Mouse (Mus musculus): ENCODE results near the gene Daam1. TPM values are rescaled to one million over a fixed set of nuclear protein-coding genes. Genes with fewer than 3 reads are reported as not detected.
"Not testable (repeated sequence)": the region's sequence is repeated elsewhere in the genome, so short reads cannot be mapped to it uniquely, and the experiment has no call there.

Daam1 gene
- total RNA-seq, 2 experiments from 2014 or later, result 60.5 to 71.6 TPM

DNA sequence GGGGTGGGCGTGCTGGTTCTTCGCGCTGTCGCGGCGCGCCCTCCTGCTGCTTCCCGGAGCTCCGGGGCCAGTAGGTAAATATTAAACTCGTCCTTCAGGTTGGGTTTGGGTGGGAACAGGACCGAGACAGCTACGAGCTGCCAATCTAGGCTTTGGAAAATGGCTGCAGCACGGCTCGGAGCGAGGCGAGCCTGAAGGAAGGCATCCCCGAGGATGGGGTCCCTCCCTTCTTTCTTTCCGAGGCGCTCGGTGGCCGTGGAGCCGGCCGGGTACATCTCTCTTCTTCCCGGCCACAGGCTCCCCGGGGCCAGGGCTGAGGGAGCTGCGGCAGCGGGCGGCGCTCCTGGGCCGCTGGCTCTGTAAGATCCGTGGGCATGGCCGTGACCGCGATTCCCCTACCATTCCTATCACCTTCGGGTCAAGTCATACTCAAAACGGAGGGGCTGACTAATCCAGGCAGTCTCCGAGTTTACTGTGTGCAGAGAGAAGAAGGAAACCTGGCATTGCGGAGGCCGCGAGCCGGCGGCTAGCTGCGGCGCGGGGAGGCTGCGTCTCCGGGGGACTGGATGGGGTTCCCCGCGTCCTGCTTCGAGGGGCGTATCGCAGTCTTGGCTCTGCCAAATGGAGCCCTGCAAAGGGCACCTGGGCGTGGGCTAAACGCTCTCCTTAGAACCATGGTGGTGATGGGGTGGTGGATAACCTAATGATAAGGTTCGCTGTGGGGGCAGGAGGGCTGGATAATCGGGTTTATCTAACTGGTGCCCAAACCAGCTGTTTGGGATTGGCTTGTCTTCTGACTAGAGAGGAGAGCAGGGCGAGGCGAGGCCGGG, 595 bp downstream of the Daam1 start:
- peak; percentile 38 to 66 for DNase-seq (ENCODE audit: extremely low spot score in 1 of 2, low spot score in 1 of 2)

DNA sequence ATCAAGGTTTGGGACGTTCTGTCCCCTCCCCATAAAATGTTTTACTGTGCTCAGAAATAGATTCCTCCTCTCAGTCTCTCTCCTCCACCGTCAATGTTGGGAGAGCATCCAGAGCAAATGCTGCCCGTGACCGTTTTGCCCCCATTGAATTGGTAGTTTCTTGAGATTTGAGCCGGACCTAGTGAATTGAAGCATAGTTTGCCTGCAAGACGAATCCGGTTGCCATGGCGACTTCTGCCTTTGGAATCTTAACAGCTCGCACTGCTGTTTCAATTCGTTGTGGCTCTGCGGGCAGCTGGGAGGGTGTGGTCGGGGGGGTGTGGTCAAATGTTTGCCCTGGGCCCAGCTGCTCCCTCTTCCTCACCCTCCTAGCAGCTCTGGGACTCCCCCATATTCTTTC, 1.3 kb downstream of the Daam1 start:
- DNase-seq (ENCODE audit: extremely low spot score in 1 of 2, low spot score in 1 of 2), result peak; percentile 27 to 63

DNA sequence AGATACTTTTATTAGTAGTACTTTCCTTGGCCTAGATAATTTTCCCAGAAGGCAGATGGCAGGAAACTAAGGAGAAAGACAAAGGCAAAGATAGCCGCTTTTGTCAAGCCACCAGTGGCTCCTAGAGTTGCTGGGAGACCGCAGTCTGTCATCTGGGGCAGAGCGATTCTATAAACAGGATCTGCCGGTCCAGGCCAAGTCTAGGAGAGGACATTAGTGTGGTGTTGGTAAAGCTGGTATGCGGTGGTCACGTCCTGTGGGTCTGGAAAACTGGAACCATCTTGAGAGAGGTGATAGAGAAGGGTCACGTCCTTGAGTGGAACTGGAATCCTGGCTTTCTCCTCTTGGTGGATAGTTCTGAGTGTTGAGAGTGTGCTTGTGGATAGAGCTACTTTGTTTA, 3.2 kb downstream of the Daam1 start:
- no peak for DNase-seq (ENCODE audit: extremely low spot score in 1 of 2, low spot score in 1 of 2)

DNA sequence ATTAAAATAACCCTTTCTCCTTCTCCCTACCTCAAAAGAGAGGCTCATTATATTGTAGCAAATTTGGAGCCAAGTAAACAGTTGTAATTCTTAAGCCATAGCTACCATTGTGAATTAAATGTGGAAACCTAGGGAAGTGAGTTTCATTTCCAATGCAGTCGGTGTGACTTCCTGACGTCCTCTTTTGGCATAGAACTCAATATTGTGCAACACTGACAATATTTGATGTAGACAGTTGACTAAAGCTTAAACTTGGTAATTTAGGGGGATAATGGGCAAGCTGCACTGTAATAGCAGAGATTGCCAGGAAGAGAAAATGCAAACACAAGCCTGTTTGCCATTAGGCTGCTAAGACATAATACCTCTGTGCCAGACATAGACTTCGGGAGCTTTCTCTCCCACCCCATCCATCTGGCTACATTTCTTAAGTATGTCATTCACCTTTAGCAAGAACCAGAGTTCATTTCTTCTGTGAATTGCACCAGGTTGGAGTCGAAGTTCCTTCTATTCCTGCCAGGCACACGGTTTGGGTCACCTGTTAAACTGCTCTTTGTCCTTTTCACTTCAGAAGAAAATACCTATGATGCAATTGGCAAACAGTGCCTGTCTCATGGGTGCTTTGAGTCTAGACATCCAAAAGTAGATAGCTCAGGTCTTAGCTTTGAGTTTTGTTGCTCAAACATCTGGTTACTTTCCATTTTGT, 5.2 kb downstream of the Daam1 start:
- no peak for DNase-seq (ENCODE audit: extremely low spot score in 1 of 2, low spot score in 1 of 2)

DNA sequence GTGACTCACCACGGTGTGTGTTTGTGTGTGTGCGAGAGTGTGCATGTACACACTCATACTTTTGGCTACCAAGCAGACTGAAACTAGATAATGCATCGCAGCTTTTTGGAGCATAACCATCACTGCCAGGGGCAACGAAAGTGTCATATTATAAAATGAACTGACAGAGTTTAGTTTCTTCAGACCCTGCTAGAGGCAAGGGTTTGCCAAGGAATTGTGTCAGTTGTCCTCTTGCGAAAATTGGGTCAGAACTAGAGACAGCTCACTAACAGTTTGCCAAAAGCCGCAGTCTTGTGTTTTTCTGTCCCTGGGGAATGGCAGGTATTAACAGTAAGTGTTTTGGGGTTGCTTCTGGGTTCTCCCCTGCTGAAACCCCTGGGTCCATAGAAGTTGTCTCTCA, 5.9 kb downstream of the Daam1 start:
- no peak for DNase-seq (ENCODE audit: extremely low spot score in 1 of 2, low spot score in 1 of 2)

DNA sequence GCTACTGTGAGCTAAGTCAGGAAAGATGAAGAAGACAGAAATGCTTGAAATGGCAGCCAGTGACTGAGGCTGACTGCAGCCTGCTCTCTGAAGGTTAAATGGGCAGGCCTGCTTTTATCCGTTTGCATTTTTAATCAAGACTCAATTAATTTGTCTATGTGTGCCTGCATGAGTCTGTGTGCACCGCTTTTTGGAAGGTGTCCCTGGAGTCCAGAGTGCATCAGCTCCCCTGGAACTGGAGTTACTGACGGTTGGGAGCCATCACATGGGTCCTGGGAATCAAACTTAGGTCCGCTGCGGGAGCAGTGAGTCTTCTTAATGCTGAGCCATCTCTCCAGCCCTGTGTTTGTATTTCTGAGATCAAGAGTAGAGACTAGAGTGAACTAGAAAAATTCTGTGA, 6.7 kb downstream of the Daam1 start:
- DNase-seq (ENCODE audit: extremely low spot score in 1 of 2, low spot score in 1 of 2), result no peak

DNA sequence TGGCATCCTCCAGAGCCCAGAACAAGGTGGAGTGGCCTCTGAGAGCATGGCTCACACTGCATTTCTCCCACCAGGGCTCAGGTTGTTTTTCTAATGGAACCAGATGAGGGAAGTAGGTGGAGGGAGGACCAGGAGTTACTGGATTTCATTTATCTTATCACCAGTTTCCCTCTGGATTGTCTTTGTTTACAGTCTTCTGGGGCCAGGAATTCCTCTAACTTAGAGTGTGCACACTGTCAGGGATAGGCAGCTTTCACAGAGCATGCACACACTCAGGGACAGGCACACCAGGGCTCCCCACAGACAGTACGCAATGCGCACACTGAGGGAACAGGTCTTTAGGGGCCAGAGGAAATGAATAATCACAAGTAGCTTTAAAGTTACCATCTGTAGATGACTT, 7.4 kb downstream of the Daam1 start:
- DNase-seq (ENCODE audit: extremely low spot score in 1 of 2, low spot score in 1 of 2), result no peak

DNA sequence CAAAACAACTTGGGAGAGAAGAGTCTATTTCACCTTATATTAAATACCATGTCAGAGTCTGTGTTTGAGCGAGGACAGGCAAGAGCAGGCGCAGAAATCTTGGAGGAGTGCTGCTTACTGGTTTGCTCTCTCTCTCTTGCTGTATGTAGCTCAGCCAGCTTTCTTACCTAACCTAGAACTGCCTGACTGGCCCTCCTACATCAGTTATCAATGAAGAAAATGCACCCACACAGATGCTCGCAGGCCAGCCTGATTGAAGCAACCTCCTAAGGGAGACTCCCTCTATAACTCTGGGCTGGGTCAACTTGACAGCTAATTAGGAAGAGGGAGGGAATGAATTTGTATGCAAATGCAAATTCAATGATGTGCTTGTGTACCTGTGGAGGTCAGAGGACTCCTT, 8.8 kb downstream of the Daam1 start:
- DNase-seq (ENCODE audit: extremely low spot score in 1 of 2, low spot score in 1 of 2), result no peak

DNA sequence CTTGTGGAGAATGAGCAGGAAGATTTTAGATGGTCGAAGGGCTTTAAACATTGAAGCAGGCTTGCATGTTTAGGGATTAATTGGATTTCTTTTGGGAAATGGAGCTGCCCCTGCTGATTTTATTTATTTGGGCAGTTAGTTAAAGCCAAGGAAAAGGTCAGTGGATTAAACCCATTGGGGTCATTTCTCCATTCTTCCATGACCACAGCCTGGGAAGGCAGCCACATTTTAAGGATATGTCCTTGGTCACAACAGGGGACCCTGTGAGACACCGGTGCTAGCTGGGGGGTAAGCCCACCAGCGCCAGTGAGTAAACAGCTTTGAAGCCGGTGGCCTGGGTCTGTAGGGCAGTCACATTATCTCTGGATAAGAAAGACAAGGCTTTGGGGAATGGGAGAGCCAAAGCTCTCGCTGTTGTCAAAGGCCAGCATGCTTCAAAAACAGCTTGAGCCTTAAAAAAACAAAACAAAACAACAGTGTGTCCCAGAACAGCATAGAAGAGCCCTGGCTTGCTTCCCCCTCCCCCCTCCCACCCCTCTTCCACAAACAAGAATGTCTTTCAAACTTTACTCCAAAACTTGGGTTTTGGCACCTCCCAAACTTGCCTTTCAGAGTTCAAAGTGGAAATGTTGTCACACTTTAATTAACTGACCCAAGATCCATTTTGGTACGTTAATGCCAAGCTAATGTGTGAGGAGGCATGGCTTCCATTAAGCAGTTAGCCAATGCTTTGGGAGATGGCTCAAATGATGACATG, 9.7 kb downstream of the Daam1 start:
- no peak for DNase-seq (ENCODE audit: extremely low spot score in 1 of 2, low spot score in 1 of 2)

DNA sequence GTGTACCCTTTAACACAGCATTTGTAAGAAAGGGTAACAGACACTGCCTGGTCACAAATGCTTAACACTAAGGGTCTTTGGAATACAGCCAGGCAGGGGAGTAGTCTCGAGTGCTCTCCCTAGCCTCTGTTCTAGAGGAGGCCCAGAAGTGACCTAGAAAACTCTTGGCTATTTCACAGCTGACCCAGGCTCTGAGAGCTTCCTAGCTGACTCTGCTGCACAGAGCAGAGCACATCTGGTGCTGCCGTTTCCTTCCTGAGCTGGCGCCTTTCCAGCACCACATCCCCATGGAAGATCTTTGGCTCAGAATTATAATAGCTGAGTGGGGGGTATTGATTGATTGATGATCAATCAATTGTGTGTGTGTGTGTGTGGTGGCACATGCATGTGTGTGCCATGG, 11.1 kb downstream of the Daam1 start:
- no peak for DNase-seq (ENCODE audit: extremely low spot score in 1 of 2, low spot score in 1 of 2)

DNA sequence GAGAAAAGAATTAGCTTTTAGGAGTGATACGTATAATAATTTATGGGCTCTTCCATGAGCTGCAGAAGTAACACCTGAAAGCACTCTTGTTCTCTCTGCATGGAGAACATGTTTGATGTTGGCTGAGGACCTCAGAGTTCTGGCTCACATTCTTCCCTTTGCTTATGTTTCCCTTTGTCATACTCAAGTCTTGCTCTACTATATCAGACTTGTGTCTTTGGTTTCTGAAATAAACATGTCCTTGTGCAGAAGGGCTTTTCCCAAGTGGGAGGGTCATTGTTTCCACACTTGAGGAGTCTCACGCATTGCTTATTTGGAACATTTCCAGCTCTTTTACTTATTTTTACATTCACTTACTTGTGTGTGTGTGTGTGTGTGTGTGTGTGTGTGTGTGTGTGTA, 11.7 kb downstream of the Daam1 start:
- no peak for DNase-seq (ENCODE audit: extremely low spot score in 1 of 2, low spot score in 1 of 2)

DNA sequence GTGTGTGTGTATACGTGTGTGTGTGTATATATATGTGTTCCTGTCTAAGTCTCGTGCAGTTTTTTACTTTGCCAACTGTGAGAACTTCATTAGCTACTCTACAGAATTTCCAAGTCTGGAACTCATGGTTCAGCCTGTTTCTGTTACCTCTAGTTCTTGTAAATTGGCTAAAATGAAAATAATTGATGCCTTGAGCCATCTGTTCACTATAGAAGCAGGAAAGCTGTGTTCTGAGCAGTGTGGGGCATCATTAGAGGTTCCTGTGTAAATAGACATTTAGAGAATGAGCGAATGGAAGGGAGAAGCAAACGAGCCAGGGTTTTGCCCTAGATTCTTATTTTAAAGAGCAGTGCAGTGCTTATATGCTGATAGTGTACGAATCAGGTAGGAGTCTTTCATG, 14.6 kb downstream of the Daam1 start:
- DNase-seq (ENCODE audit: extremely low spot score in 1 of 2, low spot score in 1 of 2), result no peak

DNA sequence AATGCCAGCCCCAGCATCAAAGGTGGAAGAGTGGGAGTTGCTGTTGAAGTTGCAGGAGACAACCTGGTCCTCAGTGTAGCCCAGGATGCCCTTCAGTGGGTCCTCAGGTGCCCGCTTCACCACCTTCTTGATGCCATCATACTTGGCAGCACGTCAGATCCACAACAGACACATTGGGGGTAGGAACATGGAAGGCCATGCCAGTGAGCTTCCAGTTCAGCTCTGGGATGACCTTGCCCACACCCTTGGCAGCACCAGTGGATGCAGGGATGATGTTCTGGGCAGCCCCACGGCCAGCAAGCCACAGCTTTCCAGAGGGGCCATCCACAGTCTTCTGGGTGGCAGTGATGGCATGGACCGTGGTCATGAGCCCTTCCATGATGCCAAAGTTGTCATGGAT, 15.5 kb downstream of the Daam1 start:
- not testable (repeated sequence) for DNase-seq (ENCODE audit: extremely low spot score in 1 of 2, low spot score in 1 of 2)

DNA sequence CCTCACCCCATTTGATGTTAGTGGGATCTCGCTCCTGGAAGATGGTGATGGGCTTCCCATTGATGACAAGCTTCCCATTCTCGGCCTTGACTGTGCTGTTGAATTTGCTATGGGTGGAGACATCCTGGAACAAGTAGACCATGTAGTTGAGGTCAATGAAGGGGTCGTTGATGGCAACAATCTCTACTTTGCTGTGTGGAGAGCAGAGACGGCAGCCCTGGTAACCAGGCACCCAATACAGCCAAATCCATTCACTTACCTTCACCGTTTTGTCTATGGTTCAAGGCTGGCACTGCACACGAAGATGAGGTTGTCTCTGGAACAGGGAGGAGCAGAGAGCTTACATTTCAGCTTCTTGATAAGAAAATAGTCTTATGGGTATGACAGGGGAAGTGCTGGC, 16.1 kb downstream of the Daam1 start:
- not testable (repeated sequence) for DNase-seq (ENCODE audit: extremely low spot score in 1 of 2, low spot score in 1 of 2)

DNA sequence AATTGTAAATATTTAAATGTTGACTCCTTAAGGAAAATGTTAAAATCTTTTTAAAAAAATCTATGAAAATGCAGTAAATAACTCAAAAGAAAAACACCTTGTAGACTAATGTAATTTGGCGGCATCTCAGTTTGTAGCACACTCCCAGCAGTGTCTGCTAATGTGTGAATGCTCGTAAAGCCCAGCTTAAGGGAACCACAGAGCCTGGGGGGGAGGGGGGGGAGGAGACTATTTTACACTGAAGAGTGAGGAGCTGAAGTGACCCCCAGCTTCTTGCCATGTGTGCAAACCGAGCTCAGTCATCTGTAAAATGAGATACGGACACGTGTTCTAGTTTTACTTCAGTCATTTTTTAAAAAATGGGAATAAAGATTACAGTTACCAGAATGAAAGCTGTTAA, 16.7 kb downstream of the Daam1 start:
- DNase-seq (ENCODE audit: extremely low spot score in 1 of 2, low spot score in 1 of 2), result no peak

DNA sequence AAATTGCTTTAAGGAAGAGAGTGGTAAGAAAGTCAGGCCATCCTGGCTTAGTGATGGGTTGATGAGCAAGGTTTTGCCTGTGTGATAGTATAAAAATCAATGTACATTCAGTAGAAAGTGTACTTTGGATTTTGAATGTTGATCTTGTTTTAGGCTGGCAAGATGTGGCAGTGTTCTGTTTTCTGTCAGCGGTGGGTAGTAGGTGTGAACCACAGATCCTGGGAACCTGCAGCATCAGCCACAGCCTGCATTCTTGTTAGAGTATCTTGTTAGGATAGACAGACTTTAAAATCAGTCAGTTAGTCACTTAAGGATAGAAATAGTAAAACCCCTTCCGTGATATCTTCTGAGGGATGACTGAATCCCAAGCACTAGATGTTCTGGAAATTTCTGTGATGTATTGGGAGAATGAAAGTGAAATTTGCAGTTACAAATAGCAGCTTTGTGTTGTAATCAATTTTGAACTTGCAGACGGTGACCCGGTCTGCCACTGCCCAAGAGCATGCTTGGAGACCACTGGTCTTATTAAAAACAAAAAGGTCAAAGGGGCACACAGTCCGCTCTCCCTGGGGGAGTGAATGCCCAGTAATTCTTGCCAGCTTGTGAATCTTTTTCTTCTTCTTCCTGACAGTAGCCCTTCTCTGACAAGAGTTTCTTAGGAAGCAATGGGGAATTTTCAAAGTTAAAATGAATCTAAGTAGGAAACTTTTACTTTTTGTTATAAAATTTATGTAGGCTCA, 17.3 kb downstream of the Daam1 start:
- no peak for DNase-seq (ENCODE audit: extremely low spot score in 1 of 2, low spot score in 1 of 2)

DNA sequence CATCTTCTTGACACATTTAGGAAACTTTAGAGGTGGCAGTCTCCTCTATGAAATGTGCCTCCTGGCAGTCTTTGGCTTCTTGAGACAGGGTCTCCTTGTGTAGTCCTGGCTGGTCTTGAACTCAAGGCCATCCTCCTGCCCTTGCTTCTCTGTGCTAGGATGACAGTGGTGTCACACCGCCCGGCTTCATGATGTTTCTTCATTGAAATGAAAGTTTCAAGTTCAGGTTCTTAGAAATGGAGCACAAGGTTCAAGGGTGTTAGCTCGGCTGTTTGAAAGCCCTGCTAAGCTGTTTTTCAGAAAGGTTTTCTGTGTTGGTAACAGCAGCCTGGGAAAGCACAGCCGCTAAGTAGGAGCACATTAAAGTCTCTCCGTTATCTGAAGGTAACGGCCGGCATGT, 18.2 kb downstream of the Daam1 start:
- no peak for DNase-seq (ENCODE audit: extremely low spot score in 1 of 2, low spot score in 1 of 2)

DNA sequence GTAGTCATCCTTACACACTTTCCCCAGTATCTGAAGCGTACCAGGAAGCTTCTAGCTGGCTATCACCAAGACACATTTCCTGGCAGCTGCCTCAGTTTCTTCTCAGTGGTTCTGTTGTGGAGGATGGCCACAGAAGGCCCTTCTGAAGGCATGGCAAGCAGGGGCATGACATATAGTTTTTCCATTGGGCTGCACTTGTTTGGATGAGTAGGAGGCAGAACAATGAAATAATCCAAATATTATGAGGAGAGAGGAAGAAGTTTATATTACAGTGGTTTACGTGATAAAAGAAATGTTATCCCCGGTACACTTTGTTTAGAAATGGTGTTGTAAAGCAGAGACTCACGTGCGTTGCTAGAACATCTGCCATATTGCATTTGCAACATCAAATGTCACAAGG, 19.3 kb downstream of the Daam1 start:
- no peak for DNase-seq (ENCODE audit: extremely low spot score in 1 of 2, low spot score in 1 of 2)

DNA sequence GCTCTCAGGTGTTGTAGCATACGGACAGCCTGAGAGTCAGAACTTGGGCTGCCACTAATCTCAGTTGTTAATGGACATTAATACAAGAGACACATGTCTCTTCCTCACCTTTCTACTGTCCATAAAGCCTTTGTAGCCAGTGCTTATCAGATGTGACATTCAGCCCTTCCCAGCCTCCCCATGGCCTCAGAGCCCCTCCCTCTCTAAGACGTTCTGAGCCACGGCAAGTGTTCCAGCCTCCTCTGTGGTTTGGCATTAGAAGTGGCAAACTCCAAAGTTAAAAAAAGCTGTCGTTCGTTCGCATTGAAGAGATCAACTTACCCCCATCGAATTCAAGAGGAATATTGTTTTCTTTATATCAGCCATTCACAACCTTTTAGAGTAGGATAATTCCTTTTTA, 21.8 kb downstream of the Daam1 start:
- no peak for DNase-seq (ENCODE audit: extremely low spot score in 1 of 2, low spot score in 1 of 2)

DNA sequence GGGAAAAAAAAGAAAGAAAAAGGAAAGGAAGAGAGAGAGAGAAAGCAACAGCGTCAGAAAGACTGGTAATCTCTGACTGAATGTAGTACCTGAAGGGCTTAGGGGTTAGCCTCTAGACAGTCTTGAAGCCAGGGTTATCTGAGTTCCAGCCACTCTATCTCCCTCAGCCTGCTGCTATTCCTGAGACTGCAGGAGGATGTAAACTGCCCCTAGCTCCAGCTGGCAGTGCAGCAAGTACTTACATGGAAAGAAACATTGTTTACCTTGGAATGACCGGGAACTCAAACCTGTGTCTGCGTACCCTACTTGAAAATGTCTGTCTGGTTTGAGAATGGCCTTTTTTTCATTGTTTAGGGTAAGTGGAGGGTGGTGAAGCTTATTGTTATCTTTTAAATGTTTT, 22.8 kb downstream of the Daam1 start:
- no peak for DNase-seq (ENCODE audit: extremely low spot score in 1 of 2, low spot score in 1 of 2)

DNA sequence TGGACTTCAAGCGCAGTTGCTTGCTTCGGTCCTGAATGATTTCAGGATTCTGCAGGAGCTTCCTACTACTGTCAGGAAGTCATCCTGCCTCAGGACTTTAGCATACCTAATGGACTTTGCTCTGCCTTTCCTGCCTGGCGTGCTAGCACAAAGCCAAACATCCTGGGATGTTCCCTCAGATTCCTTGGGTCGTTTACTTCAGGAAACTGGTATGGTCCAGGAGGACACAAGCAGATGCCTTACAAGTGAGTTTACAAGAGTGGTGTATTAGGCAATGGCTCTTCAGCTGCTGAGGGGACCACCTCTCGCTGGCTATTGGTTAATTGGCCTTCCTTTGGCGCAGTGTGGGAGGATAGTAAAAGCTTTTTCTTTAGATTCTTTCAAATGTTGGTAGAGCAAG, 23.3 kb downstream of the Daam1 start:
- no peak for DNase-seq (ENCODE audit: extremely low spot score in 1 of 2, low spot score in 1 of 2)

Data from layer of hippocampus, postnatal 25 days (tissue).